Mouse (Mus musculus): ENCODE data around the gene Fbxl13.
"Not testable (repeated sequence)": the region's sequence is repeated elsewhere in the genome, so short reads cannot be mapped to it uniquely, and the experiment has no call there.

Gene Fbxl13

DNA sequence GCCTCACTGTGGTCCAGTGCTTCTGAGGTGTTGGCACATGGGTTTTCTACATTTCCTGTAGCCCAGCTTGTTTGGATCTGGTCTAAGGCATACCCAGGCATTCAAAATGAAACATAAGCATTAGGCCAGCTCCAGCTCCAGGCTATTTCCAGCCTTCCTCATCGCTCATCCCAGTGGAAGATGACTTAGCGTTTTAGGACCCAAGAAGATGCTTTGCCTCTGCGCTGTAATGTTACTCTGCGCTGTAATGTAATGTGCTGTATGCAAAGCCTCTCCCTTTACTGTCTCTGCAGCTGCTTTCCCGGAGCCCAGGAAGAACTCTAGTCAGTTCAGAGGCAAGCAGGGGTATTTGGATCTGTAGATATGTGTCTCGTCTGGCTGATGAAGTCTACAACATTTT is 12.6 kb upstream of the Fbxl13 start:
- DNase-seq (ENCODE audit: low read depth, low spot score), result no peak

DNA sequence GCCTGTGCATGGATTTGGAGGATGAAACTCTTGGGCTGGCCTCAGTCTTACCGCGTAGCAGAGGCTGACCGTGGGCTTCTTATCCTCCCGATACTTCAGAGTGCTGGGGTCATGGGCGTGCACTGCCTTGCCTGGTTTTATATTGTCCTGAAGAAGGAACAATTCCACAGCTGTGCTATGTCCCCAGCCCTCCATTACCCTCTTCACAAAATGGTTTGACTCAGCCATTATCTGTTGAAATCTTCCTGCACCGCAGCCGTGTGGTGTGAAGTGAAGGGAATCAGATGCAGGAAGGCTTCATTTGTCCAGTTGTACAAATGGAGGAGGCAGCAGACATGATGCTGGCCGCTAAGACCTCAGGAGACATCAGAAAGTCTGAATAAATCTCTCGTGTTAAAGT is 11.5 kb upstream of the Fbxl13 start:
- DNase-seq (ENCODE audit: low read depth, low spot score), result no peak

- DNase-seq (ENCODE audit: low read depth, low spot score), result no peak
Observed at GRCm38 (mm10) chr5:21651885-21652612, 6.6 kb upstream of the Fbxl13 start.

GRCm38 (mm10) chr5:21650736-21651135 is 5.3 kb upstream of the Fbxl13 start:
- DNase-seq (ENCODE audit: low read depth, low spot score), result no peak

GRCm38 (mm10) chr5:21646133-21646491 is 678 bp upstream of the Fbxl13 start:
- no peak for DNase-seq (ENCODE audit: low read depth, low spot score)

- DNase-seq (ENCODE audit: low read depth, low spot score), result no peak
Observed at GRCm38 (mm10) chr5:21644891-21645438, 469 bp downstream of the Fbxl13 start.

DNA sequence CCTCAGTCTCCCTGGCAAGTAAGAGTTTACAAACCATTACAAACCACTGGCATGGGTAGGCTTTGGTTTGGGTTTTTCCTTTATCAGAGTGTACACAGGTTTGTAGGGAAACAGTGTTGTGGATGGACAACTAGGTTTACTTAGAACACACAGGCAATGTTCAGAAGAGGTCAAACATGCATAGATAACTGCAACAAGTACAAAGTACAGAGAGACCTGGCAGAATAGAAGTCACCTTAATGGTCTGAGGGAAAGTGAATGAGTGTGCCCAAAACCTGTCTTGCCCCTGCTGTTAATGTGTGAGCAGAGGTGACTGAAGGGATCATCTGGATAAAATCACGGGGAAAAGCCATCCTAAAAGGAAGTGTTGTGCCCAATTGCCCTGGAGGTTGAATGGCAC is 1.8 kb downstream of the Fbxl13 start:
- no peak for DNase-seq (ENCODE audit: low read depth, low spot score)

DNA sequence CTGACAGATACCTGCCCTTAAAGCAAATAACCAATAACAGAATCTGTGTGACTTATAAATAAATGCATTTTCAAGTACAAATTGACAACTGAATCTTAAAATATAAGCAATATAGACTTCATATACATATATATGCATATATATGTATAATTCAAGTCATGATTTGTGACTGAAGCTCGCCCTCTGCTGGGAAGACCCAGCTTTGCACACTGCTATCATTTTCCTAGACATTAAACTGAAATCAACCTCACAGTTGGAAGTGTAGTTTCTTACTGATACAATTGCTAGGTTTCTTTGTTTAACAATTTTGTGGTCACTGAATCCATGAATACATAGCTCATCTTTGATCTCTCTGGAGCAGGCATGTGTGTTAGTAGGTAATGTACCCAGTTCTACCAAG is 4.5 kb downstream of the Fbxl13 start:
- no peak for DNase-seq (ENCODE audit: low read depth, low spot score)

- DNase-seq (ENCODE audit: low read depth, low spot score), result no peak
Observed at GRCm38 (mm10) chr5:21625916-21626315, 19.5 kb downstream of the Fbxl13 start.

DNA sequence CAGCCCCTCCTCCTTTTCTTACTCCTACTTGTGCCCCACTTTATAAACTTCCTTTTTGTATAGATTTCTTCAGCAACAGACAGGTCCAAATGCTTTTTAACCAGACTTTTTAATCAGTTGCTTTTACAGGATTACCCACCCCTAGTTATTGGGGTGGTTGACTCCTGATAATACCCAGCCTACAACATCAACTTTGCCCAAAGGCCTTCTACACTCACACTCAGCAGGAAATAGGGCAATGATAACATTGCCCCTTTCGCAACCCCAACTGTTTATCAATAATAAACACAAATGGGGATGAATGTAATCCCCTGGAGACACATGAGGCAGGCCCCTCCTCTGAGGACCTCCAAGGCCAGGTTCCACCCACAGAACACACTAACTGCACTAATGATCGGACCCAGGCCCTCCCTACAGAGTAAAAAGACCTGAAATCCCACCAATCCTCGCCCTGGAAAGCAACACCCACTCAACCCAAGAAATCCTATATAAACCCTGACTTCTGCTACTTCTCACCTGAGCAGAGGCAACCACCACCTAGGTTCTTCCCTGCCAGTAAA is 28.9 kb downstream of the Fbxl13 start:
- DNase-seq (ENCODE audit: low read depth, low spot score), result no peak

DNA sequence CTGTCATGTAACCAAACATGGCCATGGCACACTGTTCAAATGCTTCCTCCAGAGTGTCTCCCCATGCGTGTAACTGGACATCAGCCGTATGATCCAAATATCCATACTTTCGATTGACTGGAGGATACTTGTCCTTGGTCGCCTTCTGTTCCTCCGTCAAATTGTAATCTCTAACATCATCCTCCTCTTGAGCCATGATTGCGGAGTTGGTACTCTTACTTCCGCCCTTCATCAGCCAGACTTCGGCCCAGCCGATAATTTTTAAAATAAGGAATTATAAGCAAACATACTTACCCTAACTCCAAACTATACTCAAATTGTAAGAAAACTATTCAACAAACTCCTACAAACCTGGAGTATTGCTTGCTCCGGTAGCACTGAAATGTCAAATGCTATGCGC is 31.1 kb downstream of the Fbxl13 start:
- not testable (repeated sequence) for DNase-seq (ENCODE audit: low read depth, low spot score)

DNA sequence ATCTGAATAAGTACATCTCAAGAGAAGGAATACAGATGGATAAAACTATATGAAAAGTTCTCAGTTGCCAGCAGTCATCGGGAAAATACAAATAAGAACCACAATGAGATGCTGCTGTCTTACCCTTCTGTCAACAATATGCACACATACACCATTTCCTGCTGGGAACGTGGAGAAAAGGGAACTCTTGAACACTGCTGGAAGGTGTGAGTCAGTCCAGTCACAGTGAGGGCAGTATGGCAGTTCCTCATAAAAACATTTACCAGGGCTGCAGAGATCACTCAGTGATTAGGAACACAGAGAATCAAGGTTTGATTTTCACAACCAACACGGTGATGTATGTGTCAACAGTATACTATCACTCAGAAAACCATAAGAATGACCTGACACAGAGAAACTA is 34.4 kb downstream of the Fbxl13 start:
- DNase-seq (ENCODE audit: low read depth, low spot score), result no peak

DNA sequence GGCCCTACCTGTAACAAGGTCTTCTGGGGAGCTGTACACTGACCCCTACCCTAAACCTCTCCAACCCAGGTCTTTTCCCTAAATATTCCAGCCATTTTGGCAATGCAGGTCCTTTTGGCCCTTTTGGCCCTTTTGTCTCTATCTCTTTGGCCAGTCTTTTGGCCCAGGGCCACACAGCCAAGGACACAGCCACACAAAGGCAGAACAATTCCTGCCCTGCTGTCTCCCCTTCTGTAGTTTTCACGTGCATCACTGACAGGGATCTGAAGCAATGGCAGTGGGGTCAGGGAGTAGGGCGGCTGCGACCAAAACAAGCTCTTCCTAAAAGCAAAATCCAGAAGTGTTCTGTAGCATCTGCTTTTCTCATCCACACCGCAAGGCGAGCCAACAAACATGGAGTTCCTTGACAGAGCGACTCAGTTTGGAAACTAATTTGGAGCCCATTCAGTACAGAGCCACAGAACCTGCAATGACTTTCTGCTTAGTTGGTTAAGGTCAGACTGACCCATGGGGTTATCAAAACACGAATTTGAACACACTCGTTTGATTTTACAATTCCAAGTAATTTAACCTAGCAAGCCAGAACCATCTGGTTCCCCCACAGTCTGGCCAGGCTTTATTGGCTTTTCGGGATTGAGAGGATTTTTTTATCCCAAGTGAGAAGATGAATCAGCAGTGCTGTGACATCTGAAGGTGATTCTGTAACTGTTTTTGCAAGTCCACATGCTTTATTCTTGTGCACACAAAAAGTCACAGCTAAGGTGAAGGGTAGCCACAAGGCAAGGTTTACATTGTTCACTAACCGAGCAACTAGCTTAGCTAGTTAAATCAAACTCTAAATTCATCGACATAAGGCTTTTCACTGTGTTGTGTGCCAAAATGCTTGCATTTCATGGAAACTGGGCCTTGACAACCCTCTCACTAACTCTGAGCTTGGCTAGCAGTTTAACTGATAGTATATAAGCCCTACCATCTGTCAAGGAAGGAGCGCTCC is 36.8 kb downstream of the Fbxl13 start:
- DNase-seq (ENCODE audit: low read depth, low spot score), result no peak

GRCm38 (mm10) chr5:21605936-21606335 is 39.5 kb downstream of the Fbxl13 start:
- DNase-seq (ENCODE audit: low read depth, low spot score), result no peak

DNA sequence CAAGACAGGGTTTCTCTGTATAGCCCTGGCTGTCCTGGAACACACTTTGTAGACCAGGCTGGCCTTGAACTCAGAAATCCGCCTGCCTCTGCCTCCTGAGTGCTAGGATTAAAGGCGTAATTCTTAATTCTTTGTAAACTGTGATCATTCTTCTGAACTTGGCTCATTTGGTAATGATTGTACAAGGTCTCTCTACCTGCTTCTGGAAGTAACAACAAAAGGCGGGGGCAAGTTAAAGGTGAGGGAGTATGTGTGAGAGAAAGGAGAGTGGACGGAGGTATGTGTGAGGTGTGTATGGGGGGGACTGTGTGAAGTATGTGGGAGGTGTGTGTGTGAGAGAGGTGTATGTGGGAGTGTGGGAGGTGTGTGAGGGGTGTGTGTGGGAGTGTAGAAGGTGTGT is 45.5 kb downstream of the Fbxl13 start:
- no peak for DNase-seq (ENCODE audit: low read depth, low spot score)

GRCm38 (mm10) chr5:21599536-21599935 is 45.9 kb downstream of the Fbxl13 start:
- DNase-seq (ENCODE audit: low read depth, low spot score), result not testable (repeated sequence)

DNA sequence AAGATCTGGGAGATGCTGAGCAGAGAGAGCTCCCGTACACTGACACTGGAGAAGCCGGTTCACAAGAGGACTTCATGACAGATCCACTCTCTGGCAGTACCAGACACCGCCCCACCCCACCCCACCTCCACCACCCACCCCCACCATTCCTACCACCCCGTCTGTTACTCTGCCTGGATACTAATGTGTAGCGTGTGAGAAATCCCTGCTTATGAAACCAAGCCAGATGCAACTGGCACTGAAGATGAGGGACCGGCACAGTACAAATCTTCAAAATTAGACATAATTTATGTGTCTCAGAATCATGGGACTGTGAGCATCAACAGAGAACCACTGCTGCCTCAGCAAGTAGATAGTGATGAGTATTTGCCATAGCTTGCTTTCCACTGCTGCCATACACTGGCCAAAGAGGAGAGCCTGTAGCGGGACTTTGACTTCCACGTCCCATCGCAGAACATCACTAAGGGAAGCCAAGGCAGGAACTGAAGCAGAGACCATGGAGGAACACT is 52.2 kb downstream of the Fbxl13 start:
- no peak for DNase-seq (ENCODE audit: low read depth, low spot score)

- no peak for DNase-seq (ENCODE audit: low read depth, low spot score)
Observed at GRCm38 (mm10) chr5:21592106-21592505, 53.3 kb downstream of the Fbxl13 start.

DNA sequence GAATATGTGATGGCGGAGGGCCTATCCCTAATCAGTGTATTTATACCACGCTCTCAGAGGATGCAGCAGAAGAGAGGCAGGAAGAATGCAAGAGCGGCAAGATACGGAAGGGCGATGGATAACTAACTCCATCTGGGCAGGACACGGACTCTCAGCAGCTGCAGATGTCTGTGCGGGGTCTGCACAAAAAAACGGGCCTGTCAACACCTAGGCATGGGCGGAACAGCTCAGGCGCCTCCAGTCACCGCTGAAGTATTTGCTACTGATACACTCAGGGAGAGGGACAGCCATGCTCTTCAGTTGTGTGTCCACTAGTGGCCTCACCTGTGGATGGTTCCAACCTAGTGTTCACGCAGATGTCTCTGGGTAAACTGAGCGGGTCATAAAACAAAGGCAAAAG is 57.2 kb downstream of the Fbxl13 start:
- peak; percentile 9 for DNase-seq (ENCODE audit: low read depth, low spot score)

DNA sequence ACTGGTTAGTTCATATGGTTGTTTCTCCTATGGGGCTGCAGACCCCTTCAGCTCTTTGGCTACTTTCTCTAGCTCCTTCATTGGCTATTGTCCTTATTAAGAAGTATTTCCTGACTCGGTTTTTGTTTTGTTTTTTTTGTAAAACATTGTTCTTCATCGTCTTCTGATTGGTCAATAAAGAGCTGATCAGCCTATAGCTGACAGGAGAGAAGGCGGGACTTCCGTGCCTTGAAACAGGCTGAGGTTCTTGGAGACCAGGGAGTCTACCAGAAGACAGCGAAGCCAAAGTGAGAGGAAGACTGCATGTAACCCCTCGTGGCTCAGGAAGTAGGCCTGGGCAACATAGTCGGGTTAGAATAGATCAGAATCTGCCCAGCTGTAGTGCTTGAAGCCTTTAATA is 57.8 kb downstream of the Fbxl13 start:
- DNase-seq (ENCODE audit: low read depth, low spot score), result no peak

- DNase-seq (ENCODE audit: low read depth, low spot score), result peak; percentile 19
Observed at GRCm38 (mm10) chr5:21586763-21587162, 58.7 kb downstream of the Fbxl13 start.

- no peak for DNase-seq (ENCODE audit: low read depth, low spot score)
Observed at GRCm38 (mm10) chr5:21578136-21578535, 67.3 kb downstream of the Fbxl13 start.

Measured in embryo, embryonic 11.5 days (tissue).